Mouse (Mus musculus) embryo, embryonic 10 days (tissue): ENCODE measurements around the gene Xpo1.
"Not testable (repeated sequence)": the region's sequence is repeated elsewhere in the genome, so short reads cannot be mapped to it uniquely, and the experiment has no call there.

ENCODE experiments used
- DNase-seq: peaks from one replicate; pipeline ENCODE4 v3.0.0-alpha.2; 2015; ENCODE audit warnings: low spot score

The Xpo1 gene

GRCm38 (mm10) chr11:23299910-23300309 lies 44.1 kb downstream of the Xpo1 start:
- no peak for DNase-seq

GRCm38 (mm10) chr11:23303126-23303525 lies 47.3 kb downstream of the Xpo1 start:
- no peak for DNase-seq

DNA sequence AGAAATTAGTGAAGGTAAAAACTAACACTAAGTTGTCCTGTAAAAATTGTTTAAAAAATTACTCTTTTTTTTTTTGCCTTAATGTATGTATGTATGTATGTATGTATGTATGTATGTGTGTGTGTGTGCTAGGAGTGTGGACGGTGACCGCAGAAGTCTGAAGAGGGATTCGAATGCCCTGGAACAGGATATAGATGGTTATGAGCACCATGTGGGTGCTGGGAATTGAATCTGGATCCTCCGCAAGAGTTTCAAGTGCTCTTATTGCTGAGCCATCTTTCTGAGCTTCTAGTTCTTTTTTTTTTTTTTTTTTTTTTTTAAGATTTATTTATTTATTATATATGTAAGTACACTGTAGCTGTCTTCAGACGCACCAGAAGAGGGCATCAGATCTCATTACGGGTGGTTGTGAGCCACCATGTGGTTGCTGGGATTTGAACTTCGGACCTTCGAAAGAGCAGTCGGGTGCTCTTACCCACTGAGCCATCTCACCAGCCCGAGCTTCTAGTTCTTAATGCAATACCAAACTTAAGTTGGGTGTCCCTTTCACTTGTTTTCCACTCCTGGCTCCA lies 49.3 kb downstream of the Xpo1 start:
- DNase-seq = not testable (repeated sequence)

DNA sequence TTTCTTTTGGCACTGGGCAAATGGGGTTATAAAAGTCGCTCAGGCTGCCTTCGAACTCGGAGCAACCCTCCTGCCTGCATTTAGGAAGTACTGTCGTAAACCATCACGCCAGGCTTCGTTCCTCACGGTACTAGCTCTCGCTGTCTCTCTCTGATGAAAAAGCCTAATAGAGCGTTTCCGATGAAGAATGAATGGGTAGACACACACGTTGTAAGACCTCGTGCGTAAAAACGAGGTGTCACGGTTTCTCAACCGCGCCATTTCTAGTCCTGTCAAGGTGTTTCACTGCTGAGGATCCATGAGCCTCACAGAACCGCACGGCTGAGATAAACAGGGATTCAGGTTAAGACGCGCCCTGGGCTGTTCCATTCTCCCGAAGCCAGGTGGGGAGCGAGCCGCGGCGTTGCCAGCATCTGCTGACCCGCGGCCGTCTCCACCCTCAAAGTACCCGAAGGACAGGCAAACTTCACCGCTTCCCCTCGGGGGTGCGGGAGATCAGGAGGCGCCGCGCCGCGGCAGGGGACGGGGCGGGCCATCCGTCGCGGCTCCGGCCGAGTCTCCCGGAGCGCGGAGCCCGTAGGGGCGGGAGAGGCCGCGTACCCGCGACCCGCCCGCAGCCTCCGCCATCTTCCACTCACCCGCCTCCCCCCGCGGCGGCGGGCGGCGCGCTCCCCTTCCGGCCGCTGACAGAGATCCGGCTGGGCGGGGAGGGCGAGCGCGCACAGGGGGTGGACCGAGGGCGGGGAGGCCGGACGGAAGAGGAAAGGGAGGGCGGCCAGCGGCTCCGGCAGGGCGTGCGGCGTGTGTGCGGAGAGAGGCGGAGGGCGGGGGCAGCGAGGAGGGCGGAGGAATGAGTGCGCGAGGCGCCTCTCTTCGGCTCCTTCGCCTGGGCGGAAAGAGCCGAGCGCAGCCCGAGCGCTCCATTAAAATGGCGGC lies 50.1 kb downstream of the Xpo1 start:
- DNase-seq = peak; percentile 95

DNA sequence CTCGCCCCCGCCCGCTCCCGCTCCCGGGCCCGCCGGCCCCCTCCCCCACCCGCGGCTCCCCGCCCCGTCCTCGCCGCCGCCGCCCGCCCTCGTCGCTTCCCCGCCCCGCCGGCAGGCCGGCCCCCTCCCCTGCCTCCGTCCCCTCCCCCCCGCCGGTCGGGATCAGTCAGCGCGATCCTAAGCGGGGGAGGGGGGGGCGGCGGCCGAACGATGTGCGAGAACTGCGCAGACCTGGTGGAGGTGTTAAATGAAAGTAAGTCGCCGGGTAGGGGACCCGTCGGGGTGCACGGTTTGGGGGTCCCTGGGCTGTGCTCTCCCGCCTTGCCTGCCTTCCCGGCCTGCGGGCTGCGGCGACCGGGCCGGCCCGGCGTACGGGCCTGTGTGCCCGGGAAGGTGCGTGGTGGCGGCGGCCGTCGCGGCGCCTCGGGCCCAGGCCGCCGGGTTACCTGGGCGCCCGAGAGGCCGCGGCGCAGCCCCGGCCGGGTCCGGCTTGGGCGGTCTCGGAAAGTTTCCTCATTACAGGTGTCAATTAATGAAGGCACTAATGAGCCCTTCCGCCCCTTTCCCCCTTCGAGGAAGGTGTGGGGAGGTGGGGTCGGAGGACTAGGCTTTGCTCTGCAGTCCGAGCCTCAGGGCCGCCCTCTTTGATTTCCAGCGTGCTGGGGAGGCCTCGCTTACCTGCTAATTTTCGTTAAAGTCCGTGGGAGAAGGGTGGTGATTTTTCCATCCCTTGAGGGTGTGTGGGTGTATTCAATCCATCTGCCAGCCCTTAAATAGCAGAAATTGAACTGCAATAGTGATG lies 51.1 kb downstream of the Xpo1 start, which contains the start of gene Usp34:
Usp34 (plus strand) TSS at position 132 of the 802 bp plus-strand sequence.
- peak; percentile 49 for DNase-seq

DNA sequence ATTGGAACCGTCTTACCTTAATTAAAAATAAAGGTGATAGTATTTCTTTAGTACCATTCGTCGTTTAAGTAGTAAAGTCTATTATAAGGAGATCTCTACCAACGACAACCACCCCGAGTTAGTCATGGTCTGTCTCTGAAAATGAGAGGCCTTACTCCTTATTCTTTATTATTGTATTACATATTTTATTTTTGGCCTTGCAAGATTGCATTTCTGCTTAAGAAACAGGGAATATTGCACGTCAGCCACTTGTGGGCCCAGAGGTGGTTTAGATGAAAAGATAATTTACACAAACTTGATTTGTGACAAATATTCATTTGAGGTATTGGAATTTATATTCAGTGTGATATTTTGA lies 51.7 kb downstream of the Xpo1 start:
- no peak for DNase-seq

DNA sequence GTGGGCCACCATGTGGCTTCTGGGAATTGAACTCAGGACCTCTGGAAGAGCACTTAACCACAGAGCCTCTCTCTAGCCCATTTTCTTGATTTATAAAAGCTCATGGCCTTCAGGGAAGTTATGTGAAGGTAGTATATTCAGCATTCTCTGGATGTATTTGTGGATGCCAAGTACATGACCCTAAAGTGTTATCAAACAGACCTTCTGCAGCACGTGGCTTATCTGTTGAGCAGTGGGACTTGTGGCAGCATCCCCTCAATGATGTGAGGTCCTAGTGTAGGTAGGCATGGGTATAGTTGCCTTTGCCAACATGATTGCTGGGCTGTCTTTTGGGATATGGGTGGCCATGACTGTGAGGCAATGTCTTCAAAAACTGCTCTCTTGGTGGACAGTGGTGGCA lies 57.7 kb downstream of the Xpo1 start:
- DNase-seq = no peak

DNA sequence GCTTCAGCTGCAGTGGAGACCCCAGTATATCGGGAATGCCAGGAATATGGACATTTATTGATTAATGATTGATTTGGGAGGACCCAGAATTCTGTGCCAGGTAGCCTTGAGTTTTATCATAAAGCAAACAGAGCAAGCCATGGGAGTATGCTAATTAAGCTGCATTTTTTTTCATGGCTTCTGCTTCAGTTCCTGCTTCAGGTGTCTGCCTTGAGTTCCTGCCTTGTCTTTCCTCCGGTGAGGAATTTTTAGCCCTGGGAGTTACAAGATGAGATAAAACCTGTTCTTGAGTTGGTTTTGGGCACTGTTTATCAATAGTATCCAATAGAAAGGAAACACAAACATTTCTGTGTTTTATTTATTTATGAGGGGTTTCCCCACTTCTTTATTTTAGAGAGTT lies 73.6 kb downstream of the Xpo1 start:
- DNase-seq = no peak

GRCm38 (mm10) chr11:23332136-23332535 lies 76.3 kb downstream of the Xpo1 start:
- DNase-seq = no peak

DNA sequence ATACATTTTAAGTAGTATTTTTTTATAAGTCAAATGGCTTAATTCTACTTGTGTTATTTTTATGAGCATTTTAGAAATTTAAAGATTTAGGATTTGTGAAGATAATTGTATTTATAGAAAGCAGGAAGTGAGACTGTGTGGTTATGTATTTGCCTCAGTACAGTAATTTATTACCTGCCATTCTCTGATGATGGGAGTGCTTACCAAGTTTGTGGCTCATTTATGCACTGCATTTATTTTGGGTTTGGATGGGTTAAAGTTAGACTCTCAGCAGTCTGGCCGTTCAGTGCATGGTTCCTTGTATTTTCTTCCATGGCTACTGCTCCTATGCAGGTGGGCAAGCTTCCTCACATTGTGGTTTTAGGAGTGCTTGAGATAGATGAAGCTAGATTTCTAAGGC lies 79.3 kb downstream of the Xpo1 start:
- DNase-seq = no peak
